Mouse (Mus musculus) stomach, embryonic 14.5 days (tissue): ENCODE data around the gene Scyl1. TPM values are rescaled to one million over a fixed set of nuclear protein-coding genes. Genes with fewer than 3 reads are reported as not detected.

Experiments
- ATAC-seq: fragments of 200-750 bp; cut with Nextera tagmentation; 2 replicates; pipeline ENCODE4 v1.8.0; 2017; ENCODE audit warnings: low read depth, moderate TSS enrichment; ENCODE audit not compliant: insufficient number of reproducible peaks, insufficient read depth, low FRiP score
- H3K27ac ChIP-seq: fragments of 300-500 bp; sonication (generic); 2 replicates; pipeline ENCODE4 v1.5.1; 2014; ENCODE audit warnings: mild to moderate bottlenecking, low read length, moderate library complexity, mixed read lengths
- H3K27me3 ChIP-seq: fragments of 300-500 bp; sonication (generic); 2 replicates; pipeline ENCODE4 v1.6.1; 2014; ENCODE audit warnings: low read length, control low read depth, mixed read lengths; ENCODE audit not compliant: control insufficient read depth, insufficient read depth
- H3K36me3 ChIP-seq: fragments of 300-500 bp; sonication (generic); 2 replicates; pipeline ENCODE4 v1.6.1; 2014; ENCODE audit warnings: mild to moderate bottlenecking, control low read depth, low read length, moderate library complexity, mixed read lengths; ENCODE audit not compliant: control insufficient read depth, insufficient read depth
- H3K4me1 ChIP-seq: fragments of 300-500 bp; sonication (generic); 2 replicates; pipeline ENCODE4 v1.6.1; 2014; ENCODE audit warnings: low read length, control low read depth, mixed read lengths; ENCODE audit not compliant: control insufficient read depth, insufficient read depth
- H3K4me2 ChIP-seq: fragments of 300-500 bp; sonication (generic); replicated peaks from 2 replicates; pipeline ENCODE4 v1.6.1; 2014; ENCODE audit warnings: low read depth, low read length, control low read depth
- H3K4me3 ChIP-seq: fragments of 300-500 bp; sonication (generic); 2 replicates; pipeline ENCODE4 v1.5.1; 2014; ENCODE audit warnings: low read depth, low read length, control low read depth
- H3K9ac ChIP-seq: fragments of 300-500 bp; sonication (generic); replicated peaks from 2 replicates; pipeline ENCODE4 v1.6.1; 2014; ENCODE audit warnings: low read depth, mild to moderate bottlenecking, control low read depth, low read length, moderate library complexity, mixed read lengths
- H3K9me3 ChIP-seq: fragments of 300-500 bp; sonication (generic); 2 replicates; pipeline ENCODE4 v1.6.1; 2016; ENCODE audit warnings: low read depth, low read length, control low read depth; ENCODE audit not compliant: control insufficient read depth
- WGBS: fragments of 180-500 bp; shearing (Covaris S2); extraction: QIAGEN DNeasy Blood & Tissue Kit; methylation state at CpG from one replicate; pipeline ENCODE4 v1.1.7; 2014; 5-methylcytosine and 5-hydroxymethylcytosine counted together
- polyA plus RNA-seq: library from polyadenylated mRNA; unstranded; fragments of >200 nt; fragmentation: Nextera tagmentation; extraction: Ambion mirVana; gene quantifications from 2 replicates; pipeline ENCODE4 v1.2.1, GENCODE M21; 2014

Scyl1 gene
- polyA plus RNA-seq, 1 experiment from 2014 or later, result 67.6 TPM

- WGBS, result 43% methylated on average over 7 of the region's 7 CpGs
- H3K36me3 ChIP-seq, result no peaks in the 10 kb centered on the region
- H3K27ac ChIP-seq, result peak overlapping the region; percentile 78
- no peaks in the 10 kb centered on the region for H3K27me3 ChIP-seq
- no peak overlapping the region for H3K4me2 ChIP-seq
- no peaks in the 10 kb centered on the region for H3K9me3 ChIP-seq
- no peak overlapping the region for H3K4me3 ChIP-seq
- ATAC-seq, result peak; percentile 73
- H3K4me1 ChIP-seq, result peaks cover 42% of the 10 kb centered on the region
- H3K9ac ChIP-seq, result no peak overlapping the region
Measured at GRCm38 (mm10) chr19:5811771-5812504, 40.7 kb upstream of the Scyl1 start.

- H3K4me3 ChIP-seq, result no peak overlapping the region
- no peaks in the 10 kb centered on the region for H3K27me3 ChIP-seq
- WGBS, result 60% methylated on average over 9 of the region's 9 CpGs
- H3K9me3 ChIP-seq, result no peaks in the 10 kb centered on the region
- 0 out of 2 replicates have a peak overlapping the region, but pooled peaks have one; percentile 4 for H3K9ac ChIP-seq
- ATAC-seq, result no peak
- H3K27ac ChIP-seq, result peak overlapping the region; percentile 82
- no peak overlapping the region for H3K4me2 ChIP-seq
- H3K36me3 ChIP-seq, result no peaks in the 10 kb centered on the region
- H3K4me1 ChIP-seq, result peaks cover 51% of the 10 kb centered on the region
Measured at GRCm38 (mm10) chr19:5810840-5811563, 39.8 kb upstream of the Scyl1 start.

- no peaks in the 10 kb centered on the region for H3K27me3 ChIP-seq
- H3K4me1 ChIP-seq, result peaks cover 56% of the 10 kb centered on the region
- WGBS, result 23% methylated on average over 11 of the region's 11 CpGs
- H3K4me2 ChIP-seq, result no peak overlapping the region
- H3K36me3 ChIP-seq, result no peaks in the 10 kb centered on the region
- 0 out of 2 replicates have a peak overlapping the region, but pooled peaks have one; percentile 4 for H3K9ac ChIP-seq
- peak; percentile 57 for ATAC-seq
- peak overlapping the region; percentile 82 for H3K27ac ChIP-seq
- no peaks in the 10 kb centered on the region for H3K9me3 ChIP-seq
- no peak overlapping the region for H3K4me3 ChIP-seq
Measured at GRCm38 (mm10) chr19:5810103-5810839, 39.1 kb upstream of the Scyl1 start.

- Histone ChIP-seq H3K4me2 (no peak overlapping the region), H3K36me3 (no peaks in the 10 kb centered on the region), H3K4me3 (no peak overlapping the region), H3K4me1 (peaks cover 60% of the 10 kb centered on the region), H3K9ac (no peak overlapping the region), H3K9me3 (no peaks in the 10 kb centered on the region), H3K27me3 (no peaks in the 10 kb centered on the region), H3K27ac (peak overlapping the region; percentile 82)
- ATAC-seq, result peak; percentile 16; the same call in 1 of the 2 replicates
- WGBS, result 43% methylated on average over 7 of the region's 7 CpGs
Measured at GRCm38 (mm10) chr19:5809712-5810089, 38.5 kb upstream of the Scyl1 start.

- no peaks in the 10 kb centered on the region for H3K27me3 ChIP-seq
- H3K27ac ChIP-seq, result peak overlapping the region; percentile 82; the same call in 1 of the 2 replicates
- H3K9me3 ChIP-seq, result no peaks in the 10 kb centered on the region
- H3K9ac ChIP-seq, result no peak overlapping the region
- no peaks in the 10 kb centered on the region for H3K36me3 ChIP-seq
- no peak overlapping the region for H3K4me3 ChIP-seq
- 55% methylated on average over 14 of the region's 14 CpGs for WGBS
- H3K4me2 ChIP-seq, result no peak overlapping the region
- H3K4me1 ChIP-seq, result peaks cover 66% of the 10 kb centered on the region
- no peak for ATAC-seq
Measured at GRCm38 (mm10) chr19:5808955-5809711, 37.9 kb upstream of the Scyl1 start.

GRCm38 (mm10) chr19:5807740-5808139, 36.5 kb upstream of the Scyl1 start:
- peaks cover 68% of the 10 kb centered on the region for H3K4me1 ChIP-seq
- H3K9me3 ChIP-seq, result no peaks in the 10 kb centered on the region
- H3K9ac ChIP-seq, result no peak overlapping the region
- WGBS, result 76% methylated on average over 3 of the region's 3 CpGs
- peak overlapping the region; percentile 95; the same call in 1 of the 2 replicates for H3K27ac ChIP-seq
- no peak overlapping the region for H3K4me2 ChIP-seq
- no peaks in the 10 kb centered on the region for H3K27me3 ChIP-seq
- ATAC-seq, result no peak
- no peaks in the 10 kb centered on the region for H3K36me3 ChIP-seq
- H3K4me3 ChIP-seq, result no peak overlapping the region

GRCm38 (mm10) chr19:5806809-5807205, 35.6 kb upstream of the Scyl1 start:
- Histone ChIP-seq H3K9me3 (no peaks in the 10 kb centered on the region), H3K36me3 (no peaks in the 10 kb centered on the region), H3K27me3 (no peaks in the 10 kb centered on the region), H3K4me2 (0 out of 2 replicates have a peak overlapping the region, but pooled peaks have one; percentile 16), H3K27ac (peak overlapping the region; percentile 95), H3K4me3 (no peak overlapping the region), H3K4me1 (peaks cover 61% of the 10 kb centered on the region), H3K9ac (no peak overlapping the region)
- ATAC-seq, result no peak
- 29% methylated on average over 6 of the region's 6 CpGs for WGBS
